Mouse (Mus musculus): ENCODE results near the gene Hbq1a. TPM values are rescaled to one million over a fixed set of nuclear protein-coding genes. Genes with fewer than 3 reads are reported as not detected.

Hbq1a gene
- total RNA-seq, 2 experiments from 2014 or later, result not detected

Other genes starting within 250 kb of the Hbq1a start
- gene Il9r, start 99.8 kb upstream of the Hbq1a start, total RNA-seq (2021), result under 1 TPM; 0.10 to 0.32 TPM
- 10 to 100 TPM; 13.1 to 18.5 TPM for gene Snrnp25, start 94.7 kb upstream of the Hbq1a start, total RNA-seq (2021)
- 10 to 100 TPM; 22.8 to 28.8 TPM for gene Rhbdf1, start 77.8 kb upstream of the Hbq1a start, total RNA-seq (2021)
- 10 to 100 TPM; 17.1 to 20.3 TPM for gene Mpg, start 73.6 kb upstream of the Hbq1a start, total RNA-seq (2021)
- gene Nprl3, start 32.4 kb upstream of the Hbq1a start, total RNA-seq (2021), result 10 to 100 TPM; 52.8 to 64.2 TPM
- gene Hba-x, start 23.7 kb upstream of the Hbq1a start, total RNA-seq (2021), result not detected
- gene Hba-a1, start 16.6 kb upstream of the Hbq1a start, total RNA-seq (2021), result 1,000 to 10,000 TPM; 1,892 to 5,977 TPM
- not detected for gene Hbq1b, start 13.1 kb upstream of the Hbq1a start, total RNA-seq (2021)
- 1,000 to 10,000 TPM; 1,371 to 4,495 TPM for gene Hba-a2, start 3.6 kb upstream of the Hbq1a start, total RNA-seq (2021)
- 10 to 100 TPM in 1 of 2 experiments, 1 to 10 TPM in 1; 9.8 to 11.2 TPM for gene Sh3pxd2b, start 47.8 kb downstream of the Hbq1a start, total RNA-seq (2021)
- gene Ubtd2, start 155.3 kb downstream of the Hbq1a start, total RNA-seq (2021), result 10 to 100 TPM; 13.4 TPM
- gene Efcab9, start 232.0 kb downstream of the Hbq1a start, total RNA-seq (2021), result 1 to 10 TPM; 1.0 to 1.6 TPM
- gene Stk10, start 233.2 kb downstream of the Hbq1a start, total RNA-seq (2021), result 10 to 100 TPM in 1 of 2 experiments, 1 to 10 TPM in 1; 9.8 to 13.3 TPM

Measured in adrenal gland, adult 18-20 months (tissue).